Mouse (Mus musculus): Measurements from ENCODE around the gene Prex1. TPM values are rescaled to one million over a fixed set of nuclear protein-coding genes. Genes with fewer than 3 reads are reported as not detected.
A peak's percentile ranks its signal among the peaks of the same experiment; 100 is the strongest.

The Prex1 gene
- total RNA-seq, 2 experiments from 2014 or later = 18.2 to 22.3 TPM

DNA sequence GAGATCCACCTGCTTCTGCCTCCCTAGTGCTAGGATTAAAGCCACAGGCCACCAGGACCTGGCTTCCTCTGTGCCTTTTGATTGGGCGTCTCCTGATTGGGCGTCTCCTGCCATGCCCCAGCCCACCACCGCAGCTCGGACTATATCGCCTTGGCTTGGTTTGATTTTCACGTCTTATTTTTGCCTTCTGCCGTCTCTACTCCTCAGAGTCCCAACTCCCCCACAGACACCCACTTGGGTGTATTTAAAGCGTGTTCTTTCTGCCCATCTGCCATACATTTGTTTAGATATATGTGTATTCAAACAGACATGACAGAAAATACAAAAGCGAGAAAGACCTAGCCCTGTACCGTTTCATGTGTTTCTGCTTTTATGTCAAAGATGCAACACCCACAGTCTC is 14.2 kb upstream of the Prex1 start:
- no peak for ATAC-seq (replicated peaks; ENCODE audit: poor library complexity)

- no peak for ATAC-seq (replicated peaks; ENCODE audit: poor library complexity)
Measured at GRCm38 (mm10) chr2:166726891-166727290, 13.3 kb upstream of the Prex1 start.

GRCm38 (mm10) chr2:166720416-166720815 is 6.8 kb upstream of the Prex1 start:
- ATAC-seq (replicated peaks; ENCODE audit: poor library complexity) = no peak

DNA sequence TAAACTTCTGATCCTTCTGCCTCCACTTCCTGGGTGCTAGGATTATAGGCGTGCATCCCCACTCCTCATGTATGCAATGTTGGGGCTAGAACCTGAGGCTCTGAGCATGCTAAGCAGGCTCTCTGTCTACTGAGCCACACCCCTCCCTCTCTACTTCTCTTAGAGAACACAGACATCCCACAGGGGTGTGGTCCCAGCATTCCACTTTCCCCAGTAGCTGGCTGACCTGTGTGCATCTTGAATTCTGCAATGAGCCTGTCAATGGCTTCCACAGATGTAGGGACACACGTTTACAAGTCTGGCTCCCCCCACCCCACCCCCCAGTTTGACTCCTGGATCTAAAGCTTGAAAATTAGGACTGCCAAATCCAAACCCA is 6.3 kb upstream of the Prex1 start:
- ATAC-seq (replicated peaks; ENCODE audit: poor library complexity) = no peak

DNA sequence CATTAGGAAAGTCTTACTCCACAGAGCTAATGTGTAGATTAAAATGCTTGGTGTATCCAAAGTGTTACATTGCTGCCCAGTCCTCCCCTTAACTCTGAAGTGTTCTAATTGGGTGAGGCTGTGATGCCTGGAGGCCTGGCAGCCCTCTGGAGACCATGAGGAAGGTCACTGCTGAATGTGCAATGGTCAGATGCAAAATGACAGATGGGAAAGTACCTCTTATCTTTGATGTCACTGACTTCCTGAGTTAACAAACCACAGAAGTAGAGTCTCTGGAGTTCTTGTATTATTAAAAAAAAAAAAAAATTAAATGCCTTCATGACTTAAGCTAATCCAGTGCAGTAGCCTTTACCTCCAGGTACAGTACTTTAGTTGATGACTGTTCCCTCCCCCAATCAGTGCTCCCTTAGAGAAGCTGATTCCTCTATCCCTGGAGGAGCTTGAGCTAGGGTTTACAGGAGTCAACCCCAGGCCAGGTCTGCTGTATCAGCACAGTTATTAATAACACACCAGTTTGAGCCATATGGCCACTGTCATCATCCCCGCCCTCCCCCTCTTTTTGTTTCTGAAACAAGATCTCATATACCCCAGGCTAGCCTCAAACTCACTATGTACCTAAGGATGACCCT is 5.8 kb upstream of the Prex1 start:
- peak; percentile 40 for ATAC-seq (replicated peaks; ENCODE audit: poor library complexity)

DNA sequence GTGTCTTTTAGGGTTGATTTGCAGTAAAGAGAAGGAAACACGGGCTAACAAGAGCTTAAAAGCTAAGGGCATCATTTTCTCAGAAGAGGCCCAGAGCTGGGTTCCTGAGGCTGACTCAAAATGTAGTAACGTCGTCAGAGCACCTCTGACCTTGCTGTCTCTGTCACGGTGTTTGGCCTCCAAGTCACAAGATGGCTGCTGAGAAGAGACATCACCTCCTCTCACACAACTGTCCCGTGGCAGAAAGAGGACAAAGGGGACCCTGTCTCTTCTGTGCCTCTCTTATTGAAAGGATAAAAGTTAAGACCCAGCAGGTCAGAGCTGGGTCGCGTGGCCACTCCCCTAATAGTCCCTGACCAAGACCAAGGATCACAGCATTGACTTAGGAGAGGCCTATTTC is 2.4 kb upstream of the Prex1 start:
- no peak for ATAC-seq (replicated peaks; ENCODE audit: poor library complexity)

- ATAC-seq (replicated peaks; ENCODE audit: poor library complexity) = no peak
Measured at GRCm38 (mm10) chr2:166714427-166714699, 731 bp upstream of the Prex1 start.

DNA sequence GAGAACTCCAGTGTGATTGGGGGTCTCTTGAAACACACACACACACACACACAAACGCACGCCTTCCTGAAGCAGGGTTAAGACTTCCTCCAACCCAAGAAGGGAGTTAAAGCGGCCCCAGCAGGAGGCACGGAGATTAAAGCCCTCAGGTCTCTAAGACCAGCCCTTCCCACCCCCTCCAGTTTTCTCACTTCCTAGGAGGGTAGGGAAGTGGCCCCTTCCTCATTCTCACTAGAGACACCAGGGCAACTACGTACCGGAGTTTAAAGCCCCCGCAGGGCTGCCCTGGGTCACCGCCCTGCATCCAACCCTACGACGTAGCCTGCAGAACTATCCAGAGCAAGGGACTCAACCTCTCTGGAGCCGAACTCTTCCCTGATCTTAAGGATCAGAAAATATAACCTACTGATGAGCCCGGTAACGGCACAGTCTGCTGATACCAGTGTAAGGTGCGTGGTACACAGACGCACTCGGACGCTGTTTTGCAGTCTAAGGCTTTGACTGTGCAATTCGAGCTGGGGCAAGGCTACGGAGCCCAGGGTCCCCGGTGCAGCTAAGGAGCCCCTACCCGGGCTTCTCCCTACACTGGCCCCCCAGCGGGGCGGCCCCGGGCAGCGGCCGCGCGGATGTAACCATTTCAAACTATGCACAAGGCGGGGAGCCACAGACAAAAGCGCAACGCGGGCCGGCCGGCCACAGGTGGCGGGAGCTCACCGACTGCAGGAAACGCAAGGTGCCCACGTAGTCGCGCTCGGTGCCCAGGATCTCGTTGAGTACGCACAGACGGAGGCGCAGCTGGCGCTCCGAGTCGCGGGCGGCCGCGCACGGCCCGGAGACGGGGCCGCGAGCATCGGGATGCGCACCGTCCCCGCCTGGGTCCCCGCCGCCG is 587 bp downstream of the Prex1 start:
- peak; percentile 15 for ATAC-seq (replicated peaks; ENCODE audit: poor library complexity)

GRCm38 (mm10) chr2:166712310-166712709 is 1.3 kb downstream of the Prex1 start:
- no peak for ATAC-seq (replicated peaks; ENCODE audit: poor library complexity)

GRCm38 (mm10) chr2:166711681-166712132 is 1.9 kb downstream of the Prex1 start:
- ATAC-seq (replicated peaks; ENCODE audit: poor library complexity) = no peak

GRCm38 (mm10) chr2:166709883-166710282 is 3.7 kb downstream of the Prex1 start:
- ATAC-seq (replicated peaks; ENCODE audit: poor library complexity) = no peak

DNA sequence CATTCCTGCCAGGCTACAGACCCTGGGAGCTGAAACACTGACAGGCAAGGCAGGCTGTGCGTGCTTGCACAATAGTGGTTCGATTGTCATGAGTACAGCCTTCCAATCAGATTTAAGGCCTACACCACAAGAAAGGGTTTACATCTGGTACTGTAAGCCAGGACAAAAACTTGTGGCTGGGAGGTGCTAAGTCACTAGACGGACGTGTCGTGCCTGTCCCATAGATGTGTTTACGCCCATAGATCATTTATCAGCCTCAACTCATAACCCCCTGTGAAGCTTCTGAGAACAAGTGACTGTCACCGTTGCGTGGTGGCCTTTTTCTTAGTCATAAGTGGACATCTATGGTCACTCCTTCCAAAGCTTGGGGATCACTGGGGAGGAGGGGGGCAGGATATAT is 5.3 kb downstream of the Prex1 start:
- peak; percentile 40 for ATAC-seq (replicated peaks; ENCODE audit: poor library complexity)

DNA sequence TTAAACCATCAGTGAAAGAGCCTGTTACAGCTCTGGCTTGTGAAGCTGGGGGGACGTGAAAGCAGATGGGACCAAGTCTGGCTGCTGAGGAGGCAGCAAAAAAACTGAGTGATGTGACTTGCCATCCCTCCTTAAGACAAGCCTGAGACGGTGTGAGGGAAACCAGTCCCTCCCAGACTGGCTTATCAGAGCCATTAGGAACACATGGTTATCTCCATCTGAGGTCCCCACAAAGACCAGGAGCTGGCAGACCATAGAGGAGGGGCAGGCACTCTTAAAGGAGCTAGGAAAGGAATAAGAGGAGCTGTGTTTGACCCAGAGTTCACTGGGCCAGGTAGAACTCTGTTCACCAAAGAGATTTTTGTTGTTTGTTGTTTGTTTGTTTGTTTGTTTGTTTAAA is 7.1 kb downstream of the Prex1 start:
- ATAC-seq (replicated peaks; ENCODE audit: poor library complexity) = peak; percentile 24

DNA sequence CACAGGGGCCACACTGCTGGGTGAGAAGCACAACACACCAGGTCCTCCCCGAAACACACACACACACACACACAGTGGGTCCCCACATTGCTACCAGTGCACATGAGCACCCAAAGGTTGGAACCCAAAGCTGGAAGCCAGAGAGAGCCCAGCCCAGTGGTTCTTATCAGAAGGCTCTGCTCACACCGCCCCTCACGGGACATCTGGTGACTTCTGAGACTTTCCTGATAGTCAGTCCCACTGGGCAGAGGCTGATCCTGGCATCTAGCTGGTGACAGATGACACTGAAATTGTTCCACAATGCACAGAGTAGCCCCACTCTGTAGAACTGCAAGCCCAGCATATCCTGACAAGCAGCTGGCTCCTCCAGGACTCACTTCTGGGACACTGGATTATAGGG is 10.1 kb downstream of the Prex1 start:
- ATAC-seq (replicated peaks; ENCODE audit: poor library complexity) = peak; percentile 72

DNA sequence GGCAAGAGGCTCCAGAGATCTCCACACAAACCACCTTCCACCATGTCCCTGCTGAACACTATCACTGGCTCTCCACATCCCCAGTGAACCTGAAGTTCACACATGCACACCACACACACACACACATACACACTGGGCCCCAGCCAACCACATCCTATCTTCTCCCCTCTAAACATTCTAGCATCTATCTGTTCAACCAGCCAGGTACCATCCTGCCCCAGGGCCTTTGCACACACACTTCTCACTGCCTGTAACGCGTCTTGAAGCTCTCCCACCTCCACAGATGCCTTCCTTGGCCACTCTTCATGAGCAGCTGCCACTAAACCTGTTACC is 11.6 kb downstream of the Prex1 start:
- no peak for ATAC-seq (replicated peaks; ENCODE audit: poor library complexity)

- no peak for ATAC-seq (replicated peaks; ENCODE audit: poor library complexity)
Measured at GRCm38 (mm10) chr2:166701248-166702112, 12.2 kb downstream of the Prex1 start.

DNA sequence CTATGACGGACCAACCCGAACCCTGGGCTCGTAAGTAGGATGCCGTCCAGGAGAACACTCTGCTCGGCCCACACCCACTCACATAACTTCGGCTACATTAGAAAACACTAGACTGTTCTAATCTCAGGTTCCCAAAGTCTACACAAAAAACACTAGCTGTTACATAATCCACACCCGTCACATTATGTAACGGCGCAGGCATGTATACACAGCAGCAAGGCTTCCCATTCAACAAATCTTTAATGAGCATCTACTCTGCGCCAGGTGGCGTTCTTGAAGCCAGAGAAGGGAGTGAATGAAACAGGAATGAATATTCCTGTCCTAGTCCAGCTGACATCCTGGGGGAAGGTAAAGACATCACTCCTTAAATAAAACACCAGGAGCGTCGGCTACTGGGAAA is 12.9 kb downstream of the Prex1 start:
- no peak for ATAC-seq (replicated peaks; ENCODE audit: poor library complexity)

DNA sequence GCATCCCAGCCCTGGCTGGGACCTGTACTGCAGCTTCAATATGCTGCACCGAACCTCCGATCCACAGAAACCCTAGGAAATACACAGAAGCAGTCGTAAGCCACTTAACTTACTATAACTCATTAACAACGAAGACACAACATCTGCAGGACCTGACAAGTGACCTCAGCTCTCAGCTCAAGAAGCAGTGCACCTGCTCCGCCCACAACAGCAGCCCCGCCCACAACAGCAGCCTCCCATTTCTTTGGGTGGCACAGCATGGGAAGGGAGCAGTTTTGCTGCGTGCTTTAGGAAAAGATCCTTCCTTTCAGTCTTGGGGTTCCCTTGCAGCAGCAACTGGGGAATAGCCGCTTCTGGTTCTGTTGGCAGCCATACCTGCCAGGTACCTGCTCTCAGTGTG is 13.5 kb downstream of the Prex1 start:
- no peak for ATAC-seq (replicated peaks; ENCODE audit: poor library complexity)

DNA sequence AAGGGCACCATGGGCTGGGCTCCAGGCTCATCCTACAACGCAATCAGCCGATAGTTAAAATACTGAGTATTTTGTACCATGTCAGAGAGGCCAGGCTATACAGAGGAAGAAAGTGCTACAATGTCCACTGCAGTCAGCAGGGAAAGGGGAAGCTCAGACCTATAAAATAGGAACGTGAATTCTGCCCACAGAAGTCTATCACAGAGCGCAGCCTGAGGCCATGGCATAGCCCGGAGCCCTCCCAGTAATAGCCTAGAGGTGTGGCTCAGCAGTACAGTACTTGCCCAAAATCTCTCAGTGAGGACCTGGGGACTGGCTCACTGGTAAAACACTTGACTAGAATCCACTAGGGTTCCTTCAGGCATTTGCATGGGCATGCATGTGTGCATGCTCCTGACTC is 14.1 kb downstream of the Prex1 start:
- no peak; the same call in 1 of the 2 replicates for ATAC-seq (replicated peaks; ENCODE audit: poor library complexity)

DNA sequence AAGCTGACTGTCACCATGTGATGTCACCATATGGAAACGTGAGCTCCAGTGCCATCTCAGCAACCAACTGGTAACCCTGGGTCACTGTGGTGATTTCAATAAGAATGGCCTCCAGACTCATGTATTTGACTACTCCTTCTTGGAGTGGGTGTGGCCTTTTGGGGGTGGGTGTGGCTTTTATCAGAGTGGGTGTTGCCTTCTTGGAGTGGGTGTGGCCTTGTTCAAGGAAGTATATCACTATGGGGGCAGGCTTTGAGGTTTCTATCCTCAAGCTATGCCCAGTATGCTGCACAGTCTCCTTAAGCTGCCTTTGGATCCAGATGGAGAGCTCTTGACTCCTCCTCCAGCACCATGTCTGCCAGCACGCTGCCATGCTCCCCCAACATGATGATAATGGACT is 19.0 kb downstream of the Prex1 start:
- ATAC-seq (replicated peaks; ENCODE audit: poor library complexity) = peak; percentile 73

- ATAC-seq (replicated peaks; ENCODE audit: poor library complexity) = no peak
Measured at GRCm38 (mm10) chr2:166693394-166693793, 20.2 kb downstream of the Prex1 start.

Measured in megakaryocyte progenitor cell, adult 5-6 weeks (primary cell).